Mouse (Mus musculus): ENCODE results near the gene Rgs6. TPM values are rescaled to one million over a fixed set of nuclear protein-coding genes. Genes with fewer than 3 reads are reported as not detected.

The Rgs6 gene
- polyA plus RNA-seq, 1 experiment from 2014 or later = 0.20 TPM

DNA sequence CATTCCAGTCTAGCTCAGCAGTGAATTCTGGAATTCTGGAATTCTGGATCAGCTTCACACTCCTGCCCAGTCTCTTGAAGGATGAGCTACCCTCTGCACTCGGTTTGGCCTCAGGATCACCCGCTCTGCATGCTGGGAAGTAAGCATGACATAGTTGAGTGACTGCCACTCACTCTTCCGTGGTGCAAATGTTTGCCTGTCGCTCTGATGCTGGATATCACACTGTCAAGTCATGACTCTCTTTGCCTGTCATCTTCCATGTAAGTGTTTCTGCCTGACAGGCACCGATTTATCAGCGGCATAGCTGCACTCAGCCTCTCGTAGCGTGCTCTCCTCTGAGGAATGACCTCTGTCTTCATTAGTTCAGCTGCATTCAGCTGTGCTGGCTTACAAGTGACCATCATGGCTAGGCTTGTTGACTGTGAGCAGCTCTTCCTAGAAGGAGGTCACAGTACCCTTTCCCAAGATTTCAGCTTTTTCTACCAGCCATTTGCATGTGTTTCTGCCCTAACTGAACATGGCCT, 135.0 kb downstream of the Rgs6 start:
- H3K9me3 ChIP-seq (replicated peaks; ENCODE audit: control insufficient read depth, low read length) = no peaks in the 10 kb centered on the region
- no peak overlapping the region for H3K4me2 ChIP-seq (ENCODE audit: low read depth, low read length)
- H3K27me3 ChIP-seq (ENCODE audit: control insufficient read depth, insufficient read depth, low read depth, low read length) = no peaks in the 10 kb centered on the region
- ATAC-seq (ENCODE audit: low read depth) = no peak
- H3K4me3 ChIP-seq (ENCODE audit: low read depth, low read length) = no peak overlapping the region
- no peaks in the 10 kb centered on the region for H3K36me3 ChIP-seq (ENCODE audit: control insufficient read depth, insufficient read depth)
- no peak overlapping the region for H3K9ac ChIP-seq (ENCODE audit: low read depth, low read length)
- no peak overlapping the region for H3K27ac ChIP-seq (ENCODE audit: low read length)
- 65% methylated on average over 8 of the region's 8 CpGs for WGBS (ENCODE audit: insufficient replicate concordance)
- no peaks in the 10 kb centered on the region for H3K4me1 ChIP-seq (ENCODE audit: control insufficient read depth, low read depth, low read length)

- Histone ChIP-seq H3K4me2 (ENCODE audit: low read depth, low read length) (no peak overlapping the region), H3K4me1 (ENCODE audit: control insufficient read depth, low read depth, low read length) (no peaks in the 10 kb centered on the region), H3K9me3 (replicated peaks; ENCODE audit: control insufficient read depth, low read length) (no peaks in the 10 kb centered on the region), H3K4me3 (ENCODE audit: low read depth, low read length) (no peak overlapping the region), H3K27ac (ENCODE audit: low read length) (no peak overlapping the region), H3K27me3 (ENCODE audit: control insufficient read depth, insufficient read depth, low read depth, low read length) (no peaks in the 10 kb centered on the region), H3K36me3 (ENCODE audit: control insufficient read depth, insufficient read depth) (no peaks in the 10 kb centered on the region), H3K9ac (ENCODE audit: low read depth, low read length) (no peak overlapping the region)
- ATAC-seq (ENCODE audit: low read depth) = no peak
- WGBS (ENCODE audit: insufficient replicate concordance) = 66% methylated on average over 4 of the region's 4 CpGs
Observed at GRCm38 (mm10) chr12:82726255-82726654, 138.2 kb downstream of the Rgs6 start.

DNA sequence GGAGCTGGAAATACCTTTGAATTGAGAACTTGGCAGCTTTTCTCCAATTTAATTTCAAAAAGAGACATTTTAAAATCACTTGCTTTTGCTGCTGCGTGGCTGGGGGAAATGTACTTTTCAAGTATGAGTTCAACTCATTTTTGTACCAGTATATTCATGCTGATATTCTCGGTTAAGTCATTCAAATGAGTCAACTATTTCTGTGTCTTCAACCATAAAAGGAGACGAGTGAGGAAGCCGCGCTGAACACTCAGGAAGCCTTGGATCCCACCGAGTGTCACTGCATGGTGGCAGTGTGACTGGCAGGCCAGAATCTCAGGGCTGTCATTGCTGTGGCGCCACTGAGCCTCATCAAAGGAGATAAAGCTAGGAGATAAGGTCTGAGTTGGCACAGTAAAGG, 143.5 kb downstream of the Rgs6 start:
- H3K36me3 ChIP-seq (ENCODE audit: control insufficient read depth, insufficient read depth) = no peaks in the 10 kb centered on the region
- no peak overlapping the region for H3K4me3 ChIP-seq (ENCODE audit: low read depth, low read length)
- H3K27me3 ChIP-seq (ENCODE audit: control insufficient read depth, insufficient read depth, low read depth, low read length) = no peaks in the 10 kb centered on the region
- no peak overlapping the region for H3K9ac ChIP-seq (ENCODE audit: low read depth, low read length)
- H3K4me1 ChIP-seq (ENCODE audit: control insufficient read depth, low read depth, low read length) = no peaks in the 10 kb centered on the region
- ATAC-seq (ENCODE audit: low read depth) = no peak
- H3K9me3 ChIP-seq (replicated peaks; ENCODE audit: control insufficient read depth, low read length) = no peaks in the 10 kb centered on the region
- 46% methylated on average over 7 of the region's 7 CpGs for WGBS (ENCODE audit: insufficient replicate concordance)
- H3K4me2 ChIP-seq (ENCODE audit: low read depth, low read length) = no peak overlapping the region
- no peak overlapping the region for H3K27ac ChIP-seq (ENCODE audit: low read length)

- 45% methylated on average over 3 of the region's 3 CpGs for WGBS (ENCODE audit: insufficient replicate concordance)
- Histone ChIP-seq H3K27ac (ENCODE audit: low read length) (no peak overlapping the region), H3K4me1 (ENCODE audit: control insufficient read depth, low read depth, low read length) (no peaks in the 10 kb centered on the region), H3K36me3 (ENCODE audit: control insufficient read depth, insufficient read depth) (no peaks in the 10 kb centered on the region), H3K4me3 (ENCODE audit: low read depth, low read length) (no peak overlapping the region), H3K9me3 (replicated peaks; ENCODE audit: control insufficient read depth, low read length) (no peaks in the 10 kb centered on the region), H3K9ac (ENCODE audit: low read depth, low read length) (no peak overlapping the region), H3K4me2 (ENCODE audit: low read depth, low read length) (no peak overlapping the region), H3K27me3 (ENCODE audit: control insufficient read depth, insufficient read depth, low read depth, low read length) (no peaks in the 10 kb centered on the region)
- ATAC-seq (ENCODE audit: low read depth) = no peak
Observed at GRCm38 (mm10) chr12:82742955-82743354, 154.9 kb downstream of the Rgs6 start.

DNA sequence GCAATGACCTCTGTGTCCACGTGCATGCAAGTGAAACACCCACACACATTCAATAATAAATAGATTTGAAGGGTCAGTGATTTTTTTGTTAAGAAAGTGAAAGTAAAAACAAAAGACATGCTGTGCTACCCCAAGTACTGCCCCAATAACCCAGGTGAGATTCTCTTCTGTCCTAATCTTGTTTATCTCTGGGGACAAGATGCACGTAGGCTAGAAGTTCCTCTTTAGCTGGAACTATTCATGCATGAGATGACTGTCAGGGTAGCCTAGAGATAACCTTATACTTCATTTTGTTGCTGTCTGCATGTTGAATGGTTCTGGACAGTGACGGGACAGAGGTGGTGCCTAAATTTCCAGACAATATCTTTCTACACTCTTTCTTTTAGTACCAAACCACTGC, 155.9 kb downstream of the Rgs6 start:
- H3K4me3 ChIP-seq (ENCODE audit: low read depth, low read length) = no peak overlapping the region
- no peaks in the 10 kb centered on the region for H3K4me1 ChIP-seq (ENCODE audit: control insufficient read depth, low read depth, low read length)
- no peak overlapping the region for H3K4me2 ChIP-seq (ENCODE audit: low read depth, low read length)
- no peak overlapping the region for H3K9ac ChIP-seq (ENCODE audit: low read depth, low read length)
- no peak for ATAC-seq (ENCODE audit: low read depth)
- no peaks in the 10 kb centered on the region for H3K9me3 ChIP-seq (replicated peaks; ENCODE audit: control insufficient read depth, low read length)
- no peak overlapping the region for H3K27ac ChIP-seq (ENCODE audit: low read length)
- no peaks in the 10 kb centered on the region for H3K27me3 ChIP-seq (ENCODE audit: control insufficient read depth, insufficient read depth, low read depth, low read length)
- 45% methylated on average over 3 of the region's 3 CpGs for WGBS (ENCODE audit: insufficient replicate concordance)
- no peaks in the 10 kb centered on the region for H3K36me3 ChIP-seq (ENCODE audit: control insufficient read depth, insufficient read depth)

GRCm38 (mm10) chr12:82744826-82745225, 156.7 kb downstream of the Rgs6 start:
- H3K4me1 ChIP-seq (ENCODE audit: control insufficient read depth, low read depth, low read length) = no peaks in the 10 kb centered on the region
- no peak overlapping the region for H3K4me3 ChIP-seq (ENCODE audit: low read depth, low read length)
- 44% methylated on average over 3 of the region's 3 CpGs for WGBS (ENCODE audit: insufficient replicate concordance)
- ATAC-seq (ENCODE audit: low read depth) = no peak
- no peak overlapping the region for H3K9ac ChIP-seq (ENCODE audit: low read depth, low read length)
- H3K27ac ChIP-seq (ENCODE audit: low read length) = no peak overlapping the region
- no peaks in the 10 kb centered on the region for H3K9me3 ChIP-seq (replicated peaks; ENCODE audit: control insufficient read depth, low read length)
- no peaks in the 10 kb centered on the region for H3K36me3 ChIP-seq (ENCODE audit: control insufficient read depth, insufficient read depth)
- no peaks in the 10 kb centered on the region for H3K27me3 ChIP-seq (ENCODE audit: control insufficient read depth, insufficient read depth, low read depth, low read length)
- H3K4me2 ChIP-seq (ENCODE audit: low read depth, low read length) = no peak overlapping the region

GRCm38 (mm10) chr12:82747099-82747498, 159.0 kb downstream of the Rgs6 start:
- H3K27ac ChIP-seq (ENCODE audit: low read length) = no peak overlapping the region
- no peak overlapping the region for H3K4me2 ChIP-seq (ENCODE audit: low read depth, low read length)
- no peak for ATAC-seq (ENCODE audit: low read depth)
- 57% methylated on average over 4 of the region's 4 CpGs for WGBS (ENCODE audit: insufficient replicate concordance)
- H3K36me3 ChIP-seq (ENCODE audit: control insufficient read depth, insufficient read depth) = no peaks in the 10 kb centered on the region
- no peaks in the 10 kb centered on the region for H3K9me3 ChIP-seq (replicated peaks; ENCODE audit: control insufficient read depth, low read length)
- no peaks in the 10 kb centered on the region for H3K27me3 ChIP-seq (ENCODE audit: control insufficient read depth, insufficient read depth, low read depth, low read length)
- H3K9ac ChIP-seq (ENCODE audit: low read depth, low read length) = no peak overlapping the region
- H3K4me3 ChIP-seq (ENCODE audit: low read depth, low read length) = no peak overlapping the region
- H3K4me1 ChIP-seq (ENCODE audit: control insufficient read depth, low read depth, low read length) = no peaks in the 10 kb centered on the region

DNA sequence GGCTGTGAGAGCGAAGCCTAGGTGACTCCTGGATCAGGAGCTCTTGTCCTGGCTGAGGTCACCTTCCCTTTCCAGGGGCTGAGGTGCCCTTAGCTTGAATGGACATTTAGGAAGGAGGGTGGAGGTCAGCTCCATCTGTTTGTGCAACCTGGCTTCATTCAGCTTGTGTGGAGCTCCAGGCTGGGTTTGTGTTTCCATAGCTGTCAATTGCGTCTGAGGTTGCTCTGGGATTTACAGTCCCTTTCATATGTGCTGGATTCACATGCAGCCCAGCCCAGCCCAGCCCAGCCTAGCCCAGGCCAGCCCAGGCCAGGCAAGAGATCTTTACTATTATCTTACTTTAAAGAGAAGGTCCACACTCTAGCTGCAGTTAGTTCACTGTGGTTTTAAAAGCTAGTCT, 163.8 kb downstream of the Rgs6 start:
- no peak overlapping the region for H3K9ac ChIP-seq (ENCODE audit: low read depth, low read length)
- H3K9me3 ChIP-seq (replicated peaks; ENCODE audit: control insufficient read depth, low read length) = no peaks in the 10 kb centered on the region
- H3K27ac ChIP-seq (ENCODE audit: low read length) = no peak overlapping the region
- no peak for ATAC-seq (ENCODE audit: low read depth)
- no peaks in the 10 kb centered on the region for H3K36me3 ChIP-seq (ENCODE audit: control insufficient read depth, insufficient read depth)
- H3K4me2 ChIP-seq (ENCODE audit: low read depth, low read length) = no peak overlapping the region
- WGBS (ENCODE audit: insufficient replicate concordance) = 47% methylated on average over 2 of the region's 2 CpGs
- no peaks in the 10 kb centered on the region for H3K27me3 ChIP-seq (ENCODE audit: control insufficient read depth, insufficient read depth, low read depth, low read length)
- H3K4me1 ChIP-seq (ENCODE audit: control insufficient read depth, low read depth, low read length) = no peaks in the 10 kb centered on the region; the same call in 1 of the 2 replicates
- no peak overlapping the region for H3K4me3 ChIP-seq (ENCODE audit: low read depth, low read length)

- no peak for ATAC-seq (ENCODE audit: low read depth)
- Histone ChIP-seq H3K27ac (ENCODE audit: low read length) (no peak overlapping the region), H3K27me3 (ENCODE audit: control insufficient read depth, insufficient read depth, low read depth, low read length) (no peaks in the 10 kb centered on the region), H3K4me3 (ENCODE audit: low read depth, low read length) (no peak overlapping the region), H3K9me3 (replicated peaks; ENCODE audit: control insufficient read depth, low read length) (no peaks in the 10 kb centered on the region), H3K36me3 (ENCODE audit: control insufficient read depth, insufficient read depth) (no peaks in the 10 kb centered on the region), H3K4me1 (ENCODE audit: control insufficient read depth, low read depth, low read length) (no peaks in the 10 kb centered on the region; the same call in 1 of the 2 replicates), H3K4me2 (ENCODE audit: low read depth, low read length) (no peak overlapping the region), H3K9ac (ENCODE audit: low read depth, low read length) (no peak overlapping the region)
- 30% methylated on average over 3 of the region's 3 CpGs for WGBS (ENCODE audit: insufficient replicate concordance)
Observed at GRCm38 (mm10) chr12:82754501-82754900, 166.4 kb downstream of the Rgs6 start.
